Mouse (Mus musculus) hindbrain, embryonic 11.5 days (tissue): Measurements from ENCODE around the gene C3. TPM values are rescaled to one million over a fixed set of nuclear protein-coding genes. Genes with fewer than 3 reads are reported as not detected.

Source experiments
- ATAC-seq: fragments of 200-750 bp; cut with Nextera tagmentation; 2 replicates; pipeline ENCODE4 v1.8.0; 2017; ENCODE audit warnings: mild to moderate bottlenecking, moderate TSS enrichment, moderate library complexity; ENCODE audit not compliant: low FRiP score
- DNase-seq: peaks from one replicate; pipeline ENCODE4 v3.0.0-alpha.2; 2015; ENCODE audit warnings: low spot score
- H3K27ac ChIP-seq: fragments of 300-500 bp; sonication (generic); 2 replicates; pipeline ENCODE4 v1.5.1; 2014; ENCODE audit warnings: mild to moderate bottlenecking, low read depth, low read length
- H3K27me3 ChIP-seq: fragments of 300-500 bp; sonication (generic); 2 replicates; pipeline ENCODE4 v1.6.1; 2014; ENCODE audit warnings: mild to moderate bottlenecking, low read length, moderate library complexity, mixed read lengths; ENCODE audit not compliant: control insufficient read depth, insufficient read depth
- H3K36me3 ChIP-seq: fragments of 300-500 bp; sonication (generic); 2 replicates; pipeline ENCODE4 v1.6.1; 2014; ENCODE audit warnings: mild to moderate bottlenecking, low read length, moderate library complexity, mixed read lengths; ENCODE audit not compliant: control insufficient read depth, insufficient read depth
- H3K4me1 ChIP-seq: fragments of 300-500 bp; sonication (generic); replicated peaks from 2 replicates; pipeline ENCODE4 v1.6.1; 2014; ENCODE audit warnings: low read length, mixed read lengths; ENCODE audit not compliant: control insufficient read depth, insufficient read depth
- H3K4me2 ChIP-seq: fragments of 300-500 bp; sonication (generic); replicated peaks from 2 replicates; pipeline ENCODE4 v1.6.1; 2014; ENCODE audit warnings: mild to moderate bottlenecking, low read depth, low read length
- H3K4me3 ChIP-seq: fragments of 300-500 bp; sonication (generic); 2 replicates; pipeline ENCODE4 v1.5.1; 2014; ENCODE audit warnings: low read depth, low read length
- H3K9ac ChIP-seq: fragments of 300-500 bp; sonication (generic); 2 replicates; pipeline ENCODE4 v1.6.1; 2014; ENCODE audit warnings: low read depth, low read length
- H3K9me3 ChIP-seq: fragments of 300-500 bp; sonication (generic); 2 replicates; pipeline ENCODE4 v1.6.1; 2016; ENCODE audit warnings: low read length; ENCODE audit not compliant: control insufficient read depth
- WGBS: fragments of 180-500 bp; shearing (Covaris S2); extraction: QIAGEN DNeasy Blood & Tissue Kit; methylation state at CpG from one replicate; pipeline ENCODE4 v1.1.7; 2014; 5-methylcytosine and 5-hydroxymethylcytosine counted together
- polyA plus RNA-seq: library from polyadenylated mRNA; unstranded; fragments of >200 nt; fragmentation: Nextera tagmentation; extraction: Ambion mirVana; gene quantifications from 2 replicates; pipeline ENCODE4 v1.2.1, GENCODE M21; 2014

Gene C3
- polyA plus RNA-seq, 1 experiment from 2014 or later: 0.36 TPM

- Histone ChIP-seq H3K9me3 (no peaks in the 10 kb centered on the region), H3K4me1 (no peaks in the 10 kb centered on the region), H3K9ac (no peak overlapping the region), H3K4me2 (no peak overlapping the region), H3K36me3 (no peaks in the 10 kb centered on the region), H3K27me3 (no peaks in the 10 kb centered on the region), H3K4me3 (no peak overlapping the region), H3K27ac (no peak overlapping the region)
- no peak for ATAC-seq
- WGBS: 58% methylated on average over 5 of the region's 5 CpGs
- DNase-seq: no peak
Observed at GRCm38 (mm10) chr17:57170616-57171260, 57.2 kb downstream of the C3 start.

- Histone ChIP-seq H3K27me3 (no peaks in the 10 kb centered on the region), H3K36me3 (no peaks in the 10 kb centered on the region), H3K4me3 (no peak overlapping the region), H3K4me1 (no peaks in the 10 kb centered on the region), H3K4me2 (peak overlapping the region; percentile 24; the same call in 1 of the 2 replicates), H3K9ac (no peak overlapping the region), H3K27ac (no peak overlapping the region), H3K9me3 (no peaks in the 10 kb centered on the region)
- WGBS: 13% methylated on average over 11 of the region's 11 CpGs
- peak; percentile 94 for DNase-seq
- peak; percentile 76 for ATAC-seq
Observed at GRCm38 (mm10) chr17:57166800-57167791, 60.8 kb downstream of the C3 start.

Other genes starting within 250 kb of the C3 start
- not detected in 2 replicates for gene Acer1, start 246.0 kb downstream of the C3 start, polyA plus RNA-seq
- gene Clpp, start 237.8 kb downstream of the C3 start, polyA plus RNA-seq: 146 and 152 TPM in 2 replicates
- 32.4 and 33.0 TPM in 2 replicates for gene Alkbh7, start 230.8 kb downstream of the C3 start, polyA plus RNA-seq
- 0.36 TPM in 1 of 2 replicates, not detected in the other for gene Pspn, start 228.1 kb downstream of the C3 start, polyA plus RNA-seq
- gene Gtf2f1, start 216.8 kb downstream of the C3 start, polyA plus RNA-seq: 65.6 and 76.7 TPM in 2 replicates
- gene Gm17949, start 216.7 kb downstream of the C3 start, polyA plus RNA-seq: 0.33 TPM in 1 of 2 replicates, not detected in the other
- 40.3 and 42.7 TPM in 2 replicates for gene Khsrp, start 196.6 kb downstream of the C3 start, polyA plus RNA-seq
- not detected in 2 replicates for gene Slc25a41, start 186.5 kb downstream of the C3 start, polyA plus RNA-seq
- 2.1 and 3.6 TPM in 2 replicates for gene Crb3, start 169.0 kb downstream of the C3 start, polyA plus RNA-seq
- gene Slc25a23, start 168.3 kb downstream of the C3 start, polyA plus RNA-seq: 14.1 and 16.0 TPM in 2 replicates
- gene Dennd1c, start 149.6 kb downstream of the C3 start, polyA plus RNA-seq: 2.9 and 3.8 TPM in 2 replicates
- 165 and 191 TPM in 2 replicates for gene Tubb4a, start 140.4 kb downstream of the C3 start, polyA plus RNA-seq
- 6.3 and 7.6 TPM in 2 replicates for gene Tnfsf9, start 122.8 kb downstream of the C3 start, polyA plus RNA-seq
- 0.28 TPM in 1 of 2 replicates, not detected in the other for gene Cd70, start 78.4 kb downstream of the C3 start, polyA plus RNA-seq
- 0.09 TPM in 1 of 2 replicates, not detected in the other for gene Tnfsf14, start 34.0 kb downstream of the C3 start, polyA plus RNA-seq
- gene Gpr108, start 20.3 kb upstream of the C3 start, polyA plus RNA-seq: 23.5 and 23.9 TPM in 2 replicates
- gene Trip10, start 21.3 kb upstream of the C3 start, polyA plus RNA-seq: 21.8 and 21.9 TPM in 2 replicates
- gene Vav1, start 51.0 kb upstream of the C3 start, polyA plus RNA-seq: 2.5 and 2.6 TPM in 2 replicates
- gene Adgre1, start 130.6 kb upstream of the C3 start, polyA plus RNA-seq: 3.3 and 4.8 TPM in 2 replicates